Mouse (Mus musculus) gastrocnemius, postnatal 25 days (tissue): ENCODE measurements at regions not wholly inside any gene's neighbourhood (a gene's known extent, or its start where the extent isn't known, plus 50 kb on each side); places are given as distances from the start of the nearest gene placed in this dataset.
"Not testable (repeated sequence)": the region's sequence is repeated elsewhere in the genome, so short reads cannot be mapped to it uniquely, and the experiment has no call there.

Source experiments
- DNase-seq: peaks from one replicate; pipeline ENCODE4 v3.0.0; 2022

GRCm38 (mm10) chr19:59516957-59517356 is 58.8 kb downstream of the Emx2 start:
- no peak for DNase-seq

DNA sequence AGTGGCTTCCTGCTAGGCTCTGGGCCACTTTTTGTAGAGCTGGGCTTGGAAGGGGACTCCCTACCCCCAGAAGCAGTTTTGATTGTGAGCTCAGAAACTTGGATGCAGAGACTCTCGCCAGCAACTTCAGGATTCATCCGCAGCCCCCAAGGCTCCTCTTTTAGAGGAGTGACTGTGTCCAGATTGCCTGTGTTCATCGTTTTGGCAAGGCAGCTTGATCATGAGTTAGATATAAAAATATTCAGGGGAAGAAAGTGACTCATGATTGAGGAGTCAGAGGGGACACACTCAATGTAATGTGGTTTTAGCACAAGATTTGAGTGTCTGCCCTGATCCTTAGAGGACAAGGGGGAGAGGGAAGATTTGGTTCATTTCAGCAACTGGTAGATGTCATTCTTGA is 61.0 kb downstream of the Emx2 start:
- peak; percentile 8 for DNase-seq

DNA sequence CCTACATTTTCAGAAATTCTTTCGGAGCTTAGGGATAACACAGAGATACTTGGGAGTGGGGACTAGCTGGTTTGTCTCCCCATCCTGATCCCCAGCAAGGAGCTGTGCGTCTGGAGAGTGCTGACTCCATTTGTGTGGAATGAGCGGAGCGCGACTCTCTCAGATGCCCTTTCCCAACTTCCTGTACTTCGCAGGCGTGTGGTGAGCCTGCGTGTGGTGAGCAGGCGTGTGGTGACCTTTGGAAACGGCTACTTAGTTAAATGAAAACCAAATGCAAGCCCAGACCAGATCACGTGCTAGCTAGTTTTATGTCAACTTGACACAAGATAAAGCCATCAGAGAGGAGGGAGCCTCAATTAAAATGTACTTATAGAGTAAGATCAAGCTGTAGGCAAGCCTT is 64.0 kb downstream of the Emx2 start:
- no peak for DNase-seq

DNA sequence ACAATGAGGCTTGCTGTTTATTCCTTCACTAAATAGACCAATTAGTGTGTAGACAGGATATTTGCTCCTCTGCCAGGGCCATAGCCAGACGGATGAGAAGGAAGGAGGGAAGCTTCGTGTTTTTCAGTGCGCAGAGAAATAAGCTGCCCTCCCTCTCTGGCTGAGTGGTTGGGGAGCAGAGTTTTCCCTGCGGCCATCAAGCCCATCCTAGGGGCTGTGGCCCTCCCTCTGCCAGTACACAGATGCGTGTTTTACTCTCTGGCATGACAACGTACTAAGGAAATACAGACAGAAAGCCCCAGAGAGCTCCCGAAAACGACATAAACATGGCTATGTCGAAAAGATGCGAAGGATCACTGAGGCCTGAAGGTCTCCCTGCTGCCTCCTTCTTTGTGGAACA is 65.2 kb downstream of the Emx2 start:
- no peak for DNase-seq

DNA sequence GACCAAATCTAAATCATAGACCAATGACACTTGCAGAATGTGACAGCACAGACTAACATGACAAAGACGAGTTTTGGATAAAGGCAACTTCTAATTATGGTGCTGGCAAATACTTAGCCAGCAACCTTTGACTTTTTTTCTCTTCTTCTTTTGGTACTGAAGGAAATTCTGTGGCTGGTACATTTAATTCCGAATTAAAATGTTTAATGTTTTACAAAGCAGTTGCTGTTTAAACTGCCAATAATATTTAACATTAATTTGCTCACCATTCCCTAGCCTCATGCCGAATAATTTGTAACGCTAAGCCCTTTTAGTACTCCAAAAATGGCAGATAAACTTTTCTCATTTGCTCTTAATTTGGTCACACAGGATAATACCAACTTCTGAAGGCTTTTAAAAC is 105.9 kb downstream of the Emx2 start:
- DNase-seq = no peak

DNA sequence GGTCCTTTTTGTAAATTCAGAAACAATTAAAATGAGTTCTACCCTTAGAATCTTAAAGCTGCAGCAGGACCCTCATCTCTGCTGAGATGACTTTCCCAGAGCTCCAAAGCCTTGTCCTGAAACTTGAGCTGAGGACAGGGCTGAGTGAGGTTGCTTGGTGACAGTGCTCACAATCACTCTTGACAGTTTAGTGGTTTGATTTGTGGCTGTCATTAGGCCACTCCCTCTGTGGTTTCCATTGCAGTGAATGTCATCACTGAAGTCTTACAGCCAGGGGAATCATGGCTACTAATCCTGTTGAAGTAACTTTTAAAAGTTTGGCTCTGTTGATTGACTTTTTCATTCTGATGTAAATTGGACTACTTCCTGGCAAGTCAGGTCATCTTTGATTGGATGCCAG is 110.7 kb downstream of the Emx2 start:
- no peak for DNase-seq

DNA sequence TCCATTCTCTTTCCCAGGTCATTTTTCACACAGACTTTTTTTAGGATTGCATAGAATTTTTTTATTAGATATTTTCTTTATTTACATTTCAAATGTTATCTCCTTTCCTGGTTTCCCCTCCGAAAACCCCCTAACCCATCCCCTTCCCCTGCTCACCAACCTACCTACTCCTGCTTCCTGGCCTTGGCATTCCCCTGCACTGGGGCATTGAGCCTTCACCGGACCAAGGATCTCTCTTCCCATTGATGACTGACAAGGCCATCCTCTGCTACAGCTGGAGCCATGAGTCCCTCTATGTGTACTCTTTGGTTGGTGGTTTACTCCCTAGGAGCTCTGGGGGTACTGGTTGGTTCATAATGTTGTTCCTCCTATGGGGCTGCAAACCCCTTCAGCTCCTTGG is 111.4 kb downstream of the Emx2 start:
- not testable (repeated sequence) for DNase-seq

- DNase-seq = no peak
These were observed 116.2 kb downstream of the Emx2 start for GRCm38 (mm10) chr19:59574346-59574745.

GRCm38 (mm10) chr19:59577886-59578285 is 119.7 kb downstream of the Emx2 start:
- DNase-seq = no peak

DNA sequence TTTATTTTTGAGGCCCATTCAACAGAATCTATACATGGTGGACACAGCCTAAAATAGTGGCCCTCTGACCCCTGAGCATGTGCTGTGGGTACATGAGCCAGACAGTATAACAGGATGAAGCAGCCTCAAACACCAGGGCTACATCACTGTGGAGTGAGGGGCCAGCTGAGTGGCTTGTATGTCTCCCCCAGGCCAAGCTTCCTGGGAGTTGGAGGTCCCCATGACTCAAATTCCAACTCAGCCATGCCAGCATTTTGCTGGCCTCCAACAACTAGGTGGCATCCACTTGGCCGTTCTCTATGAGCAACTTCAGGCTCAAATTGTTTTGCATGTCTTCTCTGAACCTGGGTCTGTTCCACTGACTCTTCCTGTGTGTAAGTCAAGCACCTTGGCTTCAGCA is 121.5 kb downstream of the Emx2 start:
- DNase-seq = no peak

DNA sequence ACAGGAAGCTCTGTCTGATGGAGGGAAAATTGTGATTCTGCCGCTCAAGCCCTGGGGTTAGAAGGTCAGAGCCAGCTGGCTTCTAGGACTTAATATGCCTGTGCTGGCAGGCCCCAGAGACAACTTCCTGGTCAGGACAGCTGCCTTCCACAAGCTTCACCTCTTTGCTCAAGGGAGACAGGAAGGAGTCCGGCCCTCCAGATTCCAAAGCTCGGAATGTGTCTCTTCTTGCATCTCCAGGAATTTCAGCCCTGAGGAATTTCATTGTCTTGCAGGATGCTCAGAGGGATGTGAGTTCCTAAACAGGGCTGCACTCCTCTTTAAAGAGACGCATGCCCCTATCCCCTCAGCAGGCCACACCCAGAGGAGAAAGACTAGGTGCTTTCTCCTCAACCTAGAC is 127.7 kb downstream of the Emx2 start:
- no peak for DNase-seq

GRCm38 (mm10) chr19:59587303-59587702 is 129.1 kb downstream of the Emx2 start:
- DNase-seq = no peak

- no peak for DNase-seq
These were observed 129.9 kb downstream of the Emx2 start for GRCm38 (mm10) chr19:59588068-59588522.

DNA sequence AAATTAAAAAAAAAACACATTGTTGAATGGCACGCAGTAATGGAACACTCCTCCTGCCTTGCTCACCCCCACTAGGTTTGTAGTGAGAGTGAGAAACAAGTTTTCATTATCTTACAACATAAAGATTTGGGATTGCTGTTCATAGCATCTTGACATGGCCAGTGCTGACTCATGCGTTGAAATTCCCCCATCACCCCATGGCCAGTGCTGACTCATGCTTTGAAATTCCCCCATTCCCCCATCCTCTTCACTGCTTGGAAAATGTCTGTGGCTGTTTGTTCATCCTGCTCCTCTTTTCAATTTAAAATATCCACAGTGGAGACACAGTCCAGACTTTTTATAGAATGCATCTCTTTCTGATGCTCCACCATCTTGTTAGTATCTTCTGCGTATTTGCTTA is 131.8 kb downstream of the Emx2 start:
- no peak for DNase-seq

GRCm38 (mm10) chr19:59592060-59592459 is 133.9 kb downstream of the Emx2 start:
- DNase-seq = no peak

DNA sequence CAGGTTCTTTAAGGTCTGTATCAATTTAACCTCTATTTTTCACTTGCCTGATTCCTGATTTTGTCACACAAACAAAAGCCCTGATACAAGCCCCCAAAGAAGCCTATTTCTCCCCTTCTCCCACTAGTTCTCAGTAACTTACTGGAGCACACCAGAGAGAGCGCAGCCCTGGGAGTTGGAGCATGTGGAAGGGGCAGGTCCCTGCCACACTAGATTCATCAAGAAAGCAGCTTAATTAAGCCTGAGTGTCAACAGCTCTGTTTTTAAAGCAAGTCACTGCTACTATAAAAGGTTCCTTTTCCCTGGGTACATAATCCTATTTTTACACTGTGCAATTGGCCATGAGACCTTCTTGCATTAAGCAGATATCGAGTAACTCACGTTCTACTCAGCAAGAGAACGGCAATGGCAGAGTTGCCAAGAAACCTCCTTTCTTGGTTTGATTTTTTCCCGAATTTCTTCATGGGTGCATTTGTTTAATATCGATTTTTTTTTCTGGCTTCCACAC is 166.2 kb downstream of the Emx2 start:
- DNase-seq = no peak

DNA sequence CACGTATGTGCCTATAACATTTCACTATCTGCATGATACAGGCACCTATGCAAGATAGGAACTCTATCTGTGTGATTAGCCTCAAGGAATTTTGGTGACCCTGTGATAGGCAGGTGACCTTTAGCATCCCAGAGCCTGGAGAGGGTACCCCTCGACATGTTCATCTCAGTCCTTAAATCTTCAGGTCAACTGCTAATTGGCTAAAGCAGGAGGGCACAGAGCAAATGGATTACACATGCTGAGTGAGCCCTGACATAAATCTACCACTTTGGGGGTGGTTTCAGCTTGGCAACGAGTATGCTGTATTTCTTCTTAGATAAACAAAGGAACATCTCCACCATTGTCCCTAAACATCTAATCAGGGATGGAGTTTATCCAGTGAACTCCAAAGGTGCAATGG is 169.5 kb downstream of the Emx2 start:
- DNase-seq = no peak

- DNase-seq = no peak
These were observed 170.4 kb downstream of the Emx2 start for GRCm38 (mm10) chr19:59628296-59629160.

- DNase-seq = no peak
These were observed 170.9 kb downstream of the Emx2 start for GRCm38 (mm10) chr19:59629161-59629445.

DNA sequence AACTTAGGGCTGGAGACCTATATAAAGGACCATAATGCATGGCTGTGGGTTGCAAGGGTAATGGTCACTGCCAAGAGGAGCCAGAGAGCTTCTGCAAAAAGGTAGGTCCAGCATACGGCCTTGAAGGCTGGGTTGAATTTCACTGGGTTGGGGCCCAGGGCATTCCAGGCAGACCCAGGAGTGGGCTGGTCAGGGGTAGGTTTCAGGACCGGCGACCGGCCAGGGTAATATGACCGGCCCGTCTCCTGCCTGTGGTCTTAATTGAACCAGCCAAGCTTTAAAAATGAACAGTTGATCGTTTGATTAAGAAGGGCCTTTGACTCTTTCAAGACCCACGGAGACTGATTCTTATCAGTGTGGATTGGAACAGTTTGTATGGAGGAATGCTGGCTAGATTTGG is 171.9 kb downstream of the Emx2 start:
- no peak for DNase-seq

- DNase-seq = no peak
These were observed 172.5 kb downstream of the Emx2 start for GRCm38 (mm10) chr19:59630706-59631105.

- DNase-seq = no peak
These were observed 173.4 kb downstream of the Emx2 start for GRCm38 (mm10) chr19:59631541-59631940.

GRCm38 (mm10) chr19:59636271-59636670 is 178.1 kb downstream of the Emx2 start:
- no peak for DNase-seq

DNA sequence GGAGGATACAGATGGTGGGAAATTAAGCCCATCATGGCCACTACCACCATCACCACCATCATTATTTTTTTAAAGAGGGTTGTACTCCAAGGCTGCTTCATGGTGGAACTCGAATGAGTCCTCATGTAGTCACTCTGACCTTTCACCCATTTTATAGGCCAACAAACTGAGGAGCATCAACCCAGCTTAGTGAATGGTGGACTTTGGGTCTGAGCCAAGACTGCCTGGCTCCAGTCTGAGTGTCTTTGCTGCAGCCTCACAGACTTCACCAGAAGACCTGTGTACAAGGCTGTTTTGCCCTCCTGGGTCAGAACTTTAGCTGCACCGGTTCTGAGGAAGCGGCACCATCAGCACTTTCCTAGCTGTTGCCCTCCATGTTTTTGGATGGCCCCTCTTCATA is 184.4 kb downstream of the Emx2 start:
- DNase-seq = no peak
